Mouse (Mus musculus): Measurements from ENCODE around the gene Rapgef2.

- TF ChIP-seq CTCF (IDR thresholded peaks at IDR 0.05; ENCODE audit: low read depth) (no peak), EP300 (IDR thresholded peaks at IDR 0.05; ENCODE audit: low read depth) (no peak)
These were observed 158.5 kb downstream of the Rapgef2 start for GRCm38 (mm10) chr3:79127797-79128196.

Measured in liver, embryonic 14.5 days (tissue).